Mouse (Mus musculus) midbrain, embryonic 15.5 days (tissue): ENCODE results near the gene Ap5z1. TPM values are rescaled to one million over a fixed set of nuclear protein-coding genes. Genes with fewer than 3 reads are reported as not detected.
A peak's percentile ranks its signal among the peaks of the same experiment; 100 is the strongest.

ENCODE experiments used
- ATAC-seq: fragments of 200-750 bp; cut with Nextera tagmentation; replicated peaks from 2 replicates; pipeline ENCODE4 v1.8.0; 2017; ENCODE audit warnings: moderate TSS enrichment
- H3K27ac ChIP-seq: fragments of 300-500 bp; sonication (generic); 2 replicates; pipeline ENCODE4 v1.5.1; 2015; ENCODE audit warnings: mild to moderate bottlenecking, inconsistent platforms
- H3K27me3 ChIP-seq: fragments of 300-500 bp; sonication (generic); replicated peaks from 2 replicates; pipeline ENCODE4 v1.6.1; 2015; ENCODE audit warnings: inconsistent platforms
- H3K36me3 ChIP-seq: fragments of 300-500 bp; sonication (generic); replicated peaks from 2 replicates; pipeline ENCODE4 v1.6.1; 2015; ENCODE audit warnings: inconsistent platforms
- H3K4me1 ChIP-seq: fragments of 300-500 bp; sonication (generic); 2 replicates; pipeline ENCODE4 v1.6.1; 2015; ENCODE audit warnings: inconsistent platforms
- H3K4me2 ChIP-seq: fragments of 300-500 bp; sonication (generic); 2 replicates; pipeline ENCODE4 v1.6.1; 2015; ENCODE audit warnings: inconsistent platforms, mild to moderate bottlenecking, moderate library complexity
- H3K4me3 ChIP-seq: fragments of 300-500 bp; sonication (generic); 2 replicates; pipeline ENCODE4 v1.5.1; 2015; ENCODE audit warnings: mild to moderate bottlenecking, inconsistent platforms
- H3K9ac ChIP-seq: fragments of 300-500 bp; sonication (generic); 2 replicates; pipeline ENCODE4 v1.6.1; 2015; ENCODE audit warnings: mild to moderate bottlenecking, inconsistent platforms
- H3K9me3 ChIP-seq: fragments of 300-500 bp; sonication (generic); 2 replicates; pipeline ENCODE4 v1.6.1; 2016; ENCODE audit warnings: inconsistent platforms
- WGBS: fragments of 180-500 bp; shearing (Covaris S2); methylation state at CpG from one replicate; pipeline ENCODE4 v1.1.7; 2015; ENCODE audit warnings: mixed read lengths; 5-methylcytosine and 5-hydroxymethylcytosine counted together
- polyA plus RNA-seq: library from polyadenylated mRNA; unstranded; fragments of >200 nt; fragmentation: Nextera tagmentation; extraction: Ambion mirVana; gene quantifications from 2 replicates; pipeline ENCODE4 v1.2.1, GENCODE M21; 2015

Ap5z1 gene
- polyA plus RNA-seq, 1 experiment from 2014 or later: 14.2 TPM

DNA sequence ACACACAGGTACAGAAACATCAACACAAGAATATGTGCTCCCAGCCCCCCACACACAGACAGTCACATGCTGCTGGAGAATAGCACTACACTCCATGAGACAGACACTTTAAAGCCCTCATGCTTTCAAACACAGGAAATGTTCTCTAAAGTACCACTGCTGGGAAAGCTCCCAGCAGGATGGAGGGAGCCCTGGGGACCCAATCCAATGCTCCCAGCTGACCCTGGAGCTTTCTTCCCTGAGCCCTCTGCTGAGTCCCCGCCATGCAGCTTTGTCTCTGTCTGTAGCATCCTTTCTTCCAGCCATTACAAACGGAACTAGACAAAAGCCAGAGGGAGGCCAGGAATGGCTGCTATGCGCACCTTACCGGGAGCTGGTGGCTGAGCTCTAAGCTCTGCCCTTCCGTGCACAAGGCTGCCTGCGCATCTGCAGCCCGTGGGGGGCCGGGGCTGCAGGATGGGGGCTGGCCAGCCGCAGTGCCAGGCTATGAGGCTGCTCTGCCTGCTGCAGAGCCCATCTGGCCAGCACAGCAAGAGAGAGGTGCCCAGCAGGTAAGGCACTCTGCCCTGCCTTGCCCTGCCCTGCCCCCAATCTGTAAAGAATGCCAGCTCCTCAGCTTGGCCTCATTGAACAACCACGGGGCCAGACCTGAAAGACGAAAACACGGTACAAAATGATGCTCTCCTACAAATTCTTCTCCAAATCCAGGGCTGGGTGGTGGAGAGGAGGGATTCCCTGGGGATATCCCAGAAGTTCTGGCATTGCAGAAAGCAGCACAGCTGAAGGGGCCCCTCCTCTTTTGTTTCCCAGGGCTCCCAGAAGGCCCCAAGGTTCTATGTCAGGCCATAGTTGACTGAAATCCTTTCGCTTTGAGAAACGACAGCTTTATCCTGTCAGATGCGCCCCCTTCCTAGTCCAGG lies 45.7 kb downstream of the Ap5z1 start:
- Histone ChIP-seq H3K9me3 (no peaks in the 10 kb centered on the region), H3K36me3 (no peaks in the 10 kb centered on the region), H3K4me1 (peaks cover 25% of the 10 kb centered on the region), H3K4me2 (peak overlapping the region; percentile 52), H3K27ac (peak overlapping the region; percentile 85), H3K27me3 (no peaks in the 10 kb centered on the region), H3K4me3 (peak overlapping the region; percentile 25), H3K9ac (peak overlapping the region; percentile 51)
- peak; percentile 64 for ATAC-seq
- WGBS: 5% methylated on average over 15 of the region's 15 CpGs

DNA sequence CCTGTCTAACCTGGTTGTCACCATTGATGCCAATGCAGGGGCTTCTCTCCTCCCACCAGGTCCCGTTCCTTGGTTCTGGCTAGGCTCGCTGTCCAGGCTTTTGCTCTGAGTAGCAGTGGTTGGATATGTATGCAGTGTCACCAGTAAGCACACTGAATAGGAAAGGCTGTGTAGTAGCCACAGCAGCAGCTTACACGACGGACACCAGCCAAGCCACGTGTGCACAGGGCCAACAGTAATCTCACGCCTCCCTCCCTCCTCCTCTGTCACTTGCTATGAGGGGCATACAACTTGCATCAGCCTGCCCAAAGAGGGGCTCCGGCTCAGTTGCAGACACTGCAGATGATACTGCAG lies 46.3 kb downstream of the Ap5z1 start:
- Histone ChIP-seq H3K27me3 (no peaks in the 10 kb centered on the region), H3K9ac (peak overlapping the region; percentile 51; the same call in 1 of the 2 replicates), H3K4me3 (no peak overlapping the region), H3K27ac (peak overlapping the region; percentile 85), H3K4me1 (peaks cover 25% of the 10 kb centered on the region), H3K4me2 (peak overlapping the region; percentile 52; the same call in 1 of the 2 replicates), H3K9me3 (no peaks in the 10 kb centered on the region), H3K36me3 (no peaks in the 10 kb centered on the region)
- peak; percentile 41; the same call in 1 of the 2 replicates for ATAC-seq
- WGBS: 33% methylated on average over 7 of the region's 7 CpGs

DNA sequence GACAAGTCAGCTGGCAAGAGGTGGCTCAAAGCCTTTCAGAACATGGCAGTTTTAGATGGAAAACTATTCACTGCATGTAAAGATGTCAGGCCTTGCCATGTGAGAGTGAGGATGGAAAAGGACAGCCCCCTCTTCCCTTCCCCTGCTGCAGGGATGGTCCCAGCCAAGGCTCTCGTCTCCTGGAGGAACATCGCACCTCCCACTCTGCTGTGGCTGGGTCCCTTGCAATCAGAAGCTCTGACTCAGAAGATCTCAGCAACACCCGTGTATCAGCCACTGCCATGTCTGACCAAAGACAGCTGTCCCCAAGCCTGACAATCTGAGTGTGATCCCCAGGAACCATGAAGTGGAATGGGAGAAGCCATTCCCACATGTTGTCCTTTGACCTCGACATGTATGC lies 48.4 kb downstream of the Ap5z1 start:
- H3K36me3 ChIP-seq: no peaks in the 10 kb centered on the region
- no peaks in the 10 kb centered on the region for H3K27me3 ChIP-seq
- peaks cover 25% of the 10 kb centered on the region for H3K4me1 ChIP-seq
- H3K27ac ChIP-seq: no peak overlapping the region
- no peak overlapping the region for H3K4me2 ChIP-seq
- WGBS: 83% methylated on average over 4 of the region's 4 CpGs
- H3K4me3 ChIP-seq: no peak overlapping the region
- H3K9ac ChIP-seq: no peak overlapping the region
- no peak for ATAC-seq
- no peaks in the 10 kb centered on the region for H3K9me3 ChIP-seq

DNA sequence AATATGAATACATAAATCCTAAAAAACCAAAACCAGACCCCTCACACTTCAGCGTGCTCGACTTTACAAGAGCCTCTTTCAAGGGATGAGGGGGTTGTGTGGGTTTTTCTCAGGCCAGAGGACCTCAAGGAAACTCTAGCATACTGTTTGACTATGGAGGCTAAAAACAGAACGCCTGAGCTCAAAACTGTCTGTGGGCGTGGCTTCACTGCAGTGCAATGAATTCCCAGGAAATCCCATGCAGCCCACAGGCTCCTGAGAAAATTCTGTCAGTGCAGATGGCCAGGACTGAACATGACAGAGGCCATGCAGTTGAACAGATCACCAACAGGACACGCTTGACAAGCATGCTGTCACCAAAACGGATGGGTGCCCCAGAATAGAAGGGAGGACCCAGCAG lies 55.2 kb downstream of the Ap5z1 start:
- Histone ChIP-seq H3K4me1 (no peaks in the 10 kb centered on the region), H3K27ac (no peak overlapping the region), H3K4me2 (no peak overlapping the region), H3K9ac (no peak overlapping the region), H3K9me3 (no peaks in the 10 kb centered on the region), H3K36me3 (no peaks in the 10 kb centered on the region), H3K27me3 (no peaks in the 10 kb centered on the region), H3K4me3 (no peak overlapping the region)
- 63% methylated on average over 6 of the region's 6 CpGs for WGBS
- ATAC-seq: no peak

DNA sequence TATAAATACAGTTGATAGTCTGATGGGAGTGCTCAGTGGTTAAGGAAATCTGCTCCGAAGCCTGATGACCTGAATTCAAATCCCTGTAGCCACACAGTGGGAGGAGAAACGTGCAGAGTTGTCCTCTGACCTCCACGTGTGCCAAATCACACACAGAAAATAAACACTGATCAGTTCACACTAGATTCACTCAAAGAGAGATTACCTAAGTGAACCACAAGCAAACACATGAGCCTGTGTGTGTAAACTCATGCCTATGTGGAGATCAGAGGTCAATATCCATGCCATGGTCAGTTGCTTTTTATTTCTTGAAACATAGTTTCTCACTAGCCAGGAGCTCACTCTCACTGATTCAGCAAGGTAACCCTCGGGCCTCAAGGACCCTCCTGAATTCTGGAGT lies 56.6 kb downstream of the Ap5z1 start:
- no peaks in the 10 kb centered on the region for H3K27me3 ChIP-seq
- no peak for ATAC-seq
- no peaks in the 10 kb centered on the region for H3K9me3 ChIP-seq
- no peaks in the 10 kb centered on the region for H3K36me3 ChIP-seq
- H3K27ac ChIP-seq: no peak overlapping the region
- H3K4me3 ChIP-seq: no peak overlapping the region
- no peaks in the 10 kb centered on the region for H3K4me1 ChIP-seq
- no peak overlapping the region for H3K9ac ChIP-seq
- 79% methylated on average over 4 of the region's 4 CpGs for WGBS
- H3K4me2 ChIP-seq: no peak overlapping the region

DNA sequence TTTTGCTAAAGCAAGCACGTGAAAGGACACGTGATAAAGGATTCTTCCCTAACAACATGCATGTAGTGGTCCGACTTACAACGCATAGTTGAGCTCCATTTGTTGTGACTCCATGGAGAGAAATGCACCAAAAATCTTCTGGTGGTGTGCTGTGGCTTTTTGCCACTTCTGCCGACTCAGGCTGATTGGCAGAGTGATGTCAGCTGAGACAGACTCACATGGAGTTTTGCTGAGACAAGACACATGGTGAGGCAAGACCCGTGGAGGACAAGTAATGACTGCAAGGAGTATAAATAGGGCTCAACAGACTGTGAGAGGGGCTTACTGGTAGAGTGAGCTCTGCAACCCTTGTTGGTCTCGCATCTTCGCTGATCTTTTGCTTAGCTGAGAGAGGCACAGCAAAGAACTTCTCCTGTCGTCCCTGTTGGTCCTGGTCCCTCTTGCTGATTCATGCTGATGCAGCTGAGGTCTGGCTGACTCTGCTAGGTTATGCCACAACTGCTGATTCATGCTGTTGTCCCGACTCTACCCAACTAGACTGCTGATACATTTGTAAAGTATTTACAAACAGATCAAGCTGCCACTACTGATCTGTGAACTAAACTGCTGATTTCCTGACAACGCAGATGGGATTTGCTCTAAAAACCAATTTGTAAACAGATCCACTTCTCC lies 57.6 kb downstream of the Ap5z1 start:
- 89% methylated on average over 11 of the region's 11 CpGs for WGBS
- H3K4me2 ChIP-seq: no peak overlapping the region
- no peaks in the 10 kb centered on the region for H3K36me3 ChIP-seq
- no peak overlapping the region for H3K27ac ChIP-seq
- no peaks in the 10 kb centered on the region for H3K9me3 ChIP-seq
- H3K4me1 ChIP-seq: no peaks in the 10 kb centered on the region
- H3K9ac ChIP-seq: no peak overlapping the region
- H3K27me3 ChIP-seq: no peaks in the 10 kb centered on the region
- no peak for ATAC-seq
- H3K4me3 ChIP-seq: no peak overlapping the region

DNA sequence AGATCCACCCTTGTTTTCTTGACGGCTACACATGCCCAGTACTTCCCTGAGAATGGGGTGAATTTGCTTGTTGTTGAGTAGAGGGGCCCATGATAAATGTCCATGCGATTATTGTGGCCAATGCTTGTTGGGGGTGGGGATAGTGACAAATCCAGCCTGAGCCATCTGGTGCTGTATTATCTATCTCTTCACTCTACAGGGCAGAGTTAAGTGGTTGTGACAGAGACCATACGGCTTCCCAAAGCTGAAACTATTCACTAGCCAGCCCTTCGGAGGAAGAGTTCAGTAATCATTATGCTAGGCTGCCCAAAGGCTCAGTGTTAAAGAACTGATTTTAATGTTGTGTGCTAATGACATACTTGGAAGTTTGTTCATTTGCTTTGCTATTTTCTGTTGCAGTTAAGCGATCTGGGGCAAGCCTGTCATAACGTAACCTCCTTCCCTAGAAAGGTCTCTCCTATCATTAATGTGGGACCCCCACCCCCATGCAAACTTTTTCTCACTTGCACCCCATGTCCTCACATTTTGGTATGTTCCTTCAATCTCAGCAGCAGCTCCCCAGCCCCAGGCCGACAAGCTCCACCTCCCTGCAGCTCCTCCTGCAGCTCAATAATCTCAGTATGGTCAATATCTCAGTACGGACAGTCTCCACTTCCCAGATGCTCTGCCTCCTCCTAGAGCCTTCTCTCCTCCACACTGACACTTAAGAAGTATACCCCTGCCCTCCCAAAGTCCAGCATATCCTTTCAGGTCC lies 61.1 kb downstream of the Ap5z1 start:
- Histone ChIP-seq H3K27me3 (peaks cover 6% of the 10 kb centered on the region; the same call in 1 of the 2 replicates), H3K27ac (no peak overlapping the region), H3K36me3 (no peaks in the 10 kb centered on the region; the same call in 1 of the 2 replicates), H3K9me3 (no peaks in the 10 kb centered on the region), H3K4me3 (no peak overlapping the region), H3K4me2 (no peak overlapping the region), H3K4me1 (no peaks in the 10 kb centered on the region), H3K9ac (no peak overlapping the region)
- no peak for ATAC-seq
- 64% methylated on average over 8 of the region's 8 CpGs for WGBS

Other genes with a start within 250 kb of the Ap5z1 start
- gene Foxk1, start 62.4 kb upstream of the Ap5z1 start, polyA plus RNA-seq: 6.9 and 8.1 TPM in 2 replicates
- 0.26 and 0.29 TPM in 2 replicates for gene Papolb, start 66.1 kb downstream of the Ap5z1 start, polyA plus RNA-seq
- 24.8 and 27.6 TPM in 2 replicates for gene Radil, start 87.2 kb downstream of the Ap5z1 start, polyA plus RNA-seq
- 40.9 and 47.5 TPM in 2 replicates for gene Mmd2, start 144.9 kb downstream of the Ap5z1 start, polyA plus RNA-seq
- 46.7 and 49.7 TPM in 2 replicates for gene Wipi2, start 163.8 kb downstream of the Ap5z1 start, polyA plus RNA-seq
- 97.2 and 100 TPM in 2 replicates for gene Slc29a4, start 228.6 kb downstream of the Ap5z1 start, polyA plus RNA-seq